Mouse (Mus musculus): ENCODE results near the gene Gm5129.

DNA sequence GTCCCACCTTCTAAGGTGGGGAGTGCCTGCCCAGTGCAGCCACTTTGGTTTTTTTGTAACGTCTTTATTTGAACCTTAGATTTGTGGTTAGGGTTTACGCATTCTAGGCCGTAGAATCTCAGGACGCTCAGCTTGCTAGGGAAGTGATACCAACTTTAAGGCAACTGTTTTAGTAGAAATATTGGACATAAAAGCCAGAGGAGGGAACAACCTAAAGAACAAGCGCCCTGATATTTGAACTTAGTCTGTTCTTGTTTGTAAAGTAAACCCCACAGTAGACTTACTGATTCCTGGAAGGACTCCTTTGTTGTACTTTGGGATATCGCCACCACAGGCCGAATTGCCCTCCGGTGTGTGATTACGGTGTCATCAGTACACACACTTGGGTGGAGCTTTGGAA, 1.2 kb upstream of the Gm5129 start:
- TF ChIP-seq CTCF (IDR thresholded peaks at IDR 0.05; ENCODE audit: low read depth) (no peak), EP300 (IDR thresholded peaks at IDR 0.05; ENCODE audit: low read depth) (no peak)
